Mouse (Mus musculus) testis, adult 2 months (tissue): ENCODE results near the gene Cdk9.

Experiments used
- CTCF ChIP-seq: fragments of 200-500 bp; IDR thresholded peaks from 2 replicates; pipeline ENCODE4 v1.5.1; 2012; ENCODE audit warnings: low read depth, mild to moderate bottlenecking, inconsistent platforms, low read length, moderate library complexity; ENCODE audit not compliant: control insufficient read depth, insufficient read depth, insufficient replicate concordance
- POLR2A ChIP-seq: fragments of 200-500 bp; IDR thresholded peaks from 2 replicates; pipeline ENCODE4 v1.6.1; 2012; ENCODE audit warnings: low read depth, mild to moderate bottlenecking, inconsistent platforms, low read length, moderate library complexity; ENCODE audit not compliant: control insufficient read depth

DNA sequence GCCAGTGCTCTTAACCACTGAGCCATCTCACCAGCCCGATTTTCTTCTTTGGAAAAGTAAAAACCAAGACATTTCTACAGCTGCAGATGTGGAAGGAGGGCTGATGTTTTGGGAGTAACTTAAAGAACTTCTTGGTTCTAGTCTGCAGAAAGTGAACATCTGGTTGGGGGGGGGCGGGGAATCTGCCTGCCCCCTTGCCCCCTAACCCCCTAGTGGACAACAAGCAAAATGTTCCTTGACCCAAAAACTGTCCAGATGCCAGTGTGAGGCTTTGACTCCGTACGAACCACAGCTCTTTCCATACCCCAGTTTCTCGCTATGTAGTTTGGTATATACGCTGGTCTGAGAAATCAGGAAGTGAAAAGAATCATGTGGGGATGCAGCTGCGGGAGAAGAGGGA lies 37.3 kb upstream of the Cdk9 start:
- TF ChIP-seq POLR2A, result no peak
- TF ChIP-seq CTCF, result no peak
